Mouse (Mus musculus) lung, adult 2 months (tissue): ENCODE measurements around the gene Flot1.

Source experiments
- CTCF ChIP-seq: fragments of 200-500 bp; IDR thresholded peaks from 2 replicates; pipeline ENCODE4 v1.5.1; 2011; ENCODE audit warnings: mild to moderate bottlenecking, low read length, control low read depth; ENCODE audit not compliant: insufficient read depth
- POLR2A ChIP-seq: fragments of 200-500 bp; IDR thresholded peaks from 2 replicates; pipeline ENCODE4 v1.6.1; 2011; ENCODE audit warnings: low read depth, mild to moderate bottlenecking, control low read depth, low read length, borderline replicate concordance; ENCODE audit errors: extremely low read depth

DNA sequence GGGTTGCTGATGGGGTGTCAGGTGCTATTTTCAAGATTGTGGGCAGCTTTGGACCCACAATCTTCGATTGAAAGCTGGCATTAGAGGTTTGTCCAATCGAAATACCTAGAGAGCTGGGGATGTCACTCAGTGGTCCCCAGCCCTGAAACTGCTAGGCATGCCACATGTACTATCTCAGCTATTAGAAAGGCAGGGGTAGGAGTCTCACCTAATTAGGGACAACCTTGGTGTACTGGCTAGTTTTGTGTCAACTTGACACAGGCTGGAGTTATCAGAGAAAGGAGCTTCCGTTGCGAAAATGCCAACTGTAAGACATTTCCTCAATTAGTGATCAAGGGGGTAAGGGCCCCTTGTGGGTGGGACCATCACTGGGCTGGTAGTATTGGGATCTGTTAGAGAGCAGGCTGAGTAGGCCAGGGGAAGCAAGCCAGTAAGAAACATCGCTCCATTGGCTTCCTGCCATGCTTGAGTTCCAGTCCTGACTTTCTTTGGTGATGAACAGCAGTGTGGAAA lies 10.3 kb downstream of the Flot1 start:
- no peak for TF ChIP-seq POLR2A
- TF ChIP-seq CTCF = no peak
